Mouse (Mus musculus): Measurements from ENCODE around the gene Large2. TPM values are rescaled to one million over a fixed set of nuclear protein-coding genes. Genes with fewer than 3 reads are reported as not detected.
A peak's percentile ranks its signal among the peaks of the same experiment; 100 is the strongest.

Large2 gene
- polyA plus RNA-seq, 1 experiment from 2014 or later = 17.1 TPM

DNA sequence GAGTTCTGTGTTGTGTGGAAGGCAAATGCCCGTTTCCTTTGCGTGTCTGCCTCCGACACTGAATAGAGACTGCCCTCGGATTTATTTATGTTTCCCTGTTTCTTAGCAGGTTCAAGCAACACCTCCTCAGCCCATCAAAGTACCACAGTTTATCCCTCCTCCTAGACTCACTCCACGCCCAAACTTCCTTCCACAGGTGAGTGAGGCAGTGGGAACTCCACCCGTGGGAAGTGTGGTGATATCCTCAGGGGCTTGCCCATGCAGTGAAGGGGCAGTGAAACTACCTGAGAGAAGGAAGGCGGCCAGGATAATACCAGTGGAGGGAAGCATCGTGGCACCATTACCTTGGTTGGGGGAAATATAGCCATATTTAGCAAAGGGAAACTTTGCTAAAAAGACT lies 46.5 kb downstream of the Large2 start:
- H3K4me3 ChIP-seq (ENCODE audit: low read depth, low read length) = no peak overlapping the region
- H3K4me1 ChIP-seq (ENCODE audit: insufficient read depth, low read depth, low read length) = no peaks in the 10 kb centered on the region
- peaks cover 6% of the 10 kb centered on the region; the same call in 1 of the 2 replicates for H3K36me3 ChIP-seq (ENCODE audit: insufficient read depth, low read length)
- H3K4me2 ChIP-seq (replicated peaks; ENCODE audit: low read depth, low read length) = no peak overlapping the region
- no peak for DNase-seq (ENCODE audit: low spot score)
- TF ChIP-seq EP300 (IDR thresholded peaks at IDR 0.05) = no peak
- TF ChIP-seq CTCF (IDR thresholded peaks at IDR 0.05) = no peak
- ATAC-seq = no peak
- no peak overlapping the region for H3K9ac ChIP-seq (replicated peaks; ENCODE audit: low read depth)
- 88% methylated on average over 8 of the region's 8 CpGs for WGBS
- H3K9me3 ChIP-seq (ENCODE audit: low read length) = no peaks in the 10 kb centered on the region
- H3K27me3 ChIP-seq (replicated peaks; ENCODE audit: insufficient read depth, low read length) = no peaks in the 10 kb centered on the region
- no peak overlapping the region for H3K27ac ChIP-seq (ENCODE audit: low read length)

DNA sequence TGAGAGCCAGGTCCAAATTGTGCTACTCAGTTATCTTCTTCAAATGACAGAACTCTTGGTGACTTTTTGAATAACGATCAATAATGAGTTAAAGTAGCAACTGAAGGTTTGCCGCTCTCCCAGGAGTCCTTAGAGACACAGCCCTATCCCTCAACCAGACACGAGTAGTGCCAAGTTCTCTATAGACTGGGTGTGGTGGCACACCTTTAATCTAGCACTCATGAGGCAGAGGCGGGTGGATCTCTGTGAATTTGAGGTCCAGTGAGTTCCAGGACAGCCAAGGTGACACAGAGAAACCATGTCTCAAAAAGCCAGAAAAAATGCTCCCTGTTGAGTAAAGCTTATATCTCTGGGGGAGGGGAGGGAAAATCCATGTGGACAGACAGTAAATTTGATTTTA lies 47.1 kb downstream of the Large2 start:
- Histone ChIP-seq H3K9me3 (ENCODE audit: low read length) (no peaks in the 10 kb centered on the region), H3K4me3 (ENCODE audit: low read depth, low read length) (no peak overlapping the region), H3K4me1 (ENCODE audit: insufficient read depth, low read depth, low read length) (no peaks in the 10 kb centered on the region), H3K27ac (ENCODE audit: low read length) (no peak overlapping the region), H3K27me3 (replicated peaks; ENCODE audit: insufficient read depth, low read length) (no peaks in the 10 kb centered on the region), H3K36me3 (ENCODE audit: insufficient read depth, low read length) (peaks cover 9% of the 10 kb centered on the region; the same call in 1 of the 2 replicates), H3K9ac (replicated peaks; ENCODE audit: low read depth) (no peak overlapping the region), H3K4me2 (replicated peaks; ENCODE audit: low read depth, low read length) (no peak overlapping the region)
- ATAC-seq (no peak), DNase-seq (ENCODE audit: low spot score) (no peak)
- TF ChIP-seq CTCF (IDR thresholded peaks at IDR 0.05) = no peak
- TF ChIP-seq EP300 (IDR thresholded peaks at IDR 0.05) = no peak
- 88% methylated on average over 4 of the region's 4 CpGs for WGBS

DNA sequence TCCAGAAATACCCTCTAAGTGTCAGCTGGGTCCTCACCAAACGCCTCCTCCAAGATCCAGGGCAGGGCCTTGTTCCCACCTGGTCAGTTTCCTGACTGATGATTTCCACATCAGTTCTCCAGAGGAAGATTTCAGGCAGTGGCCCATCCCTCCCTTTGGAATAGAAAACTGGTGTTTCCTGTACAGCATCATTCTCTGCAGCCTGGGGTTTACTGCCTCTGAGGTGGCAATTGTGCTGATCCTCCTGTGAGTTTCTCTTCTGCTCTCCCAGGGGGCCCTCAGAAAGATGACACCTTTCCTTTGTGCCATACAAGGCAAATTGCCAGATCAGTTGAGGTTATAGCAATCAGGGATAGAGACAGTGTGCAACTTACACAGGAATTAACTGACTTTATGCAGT lies 48.4 kb downstream of the Large2 start:
- Histone ChIP-seq H3K27ac (ENCODE audit: low read length) (no peak overlapping the region), H3K36me3 (ENCODE audit: insufficient read depth, low read length) (peaks cover 18% of the 10 kb centered on the region; the same call in 1 of the 2 replicates), H3K4me3 (ENCODE audit: low read depth, low read length) (no peak overlapping the region), H3K4me2 (replicated peaks; ENCODE audit: low read depth, low read length) (no peak overlapping the region), H3K9ac (replicated peaks; ENCODE audit: low read depth) (no peak overlapping the region), H3K4me1 (ENCODE audit: insufficient read depth, low read depth, low read length) (no peaks in the 10 kb centered on the region), H3K9me3 (ENCODE audit: low read length) (no peaks in the 10 kb centered on the region), H3K27me3 (replicated peaks; ENCODE audit: insufficient read depth, low read length) (no peaks in the 10 kb centered on the region)
- TF ChIP-seq CTCF (IDR thresholded peaks at IDR 0.05) (no peak), EP300 (IDR thresholded peaks at IDR 0.05) (no peak)
- DNase-seq (ENCODE audit: low spot score) (no peak), ATAC-seq (no peak)
- WGBS = 89% methylated on average over 1 of the region's 1 CpGs

DNA sequence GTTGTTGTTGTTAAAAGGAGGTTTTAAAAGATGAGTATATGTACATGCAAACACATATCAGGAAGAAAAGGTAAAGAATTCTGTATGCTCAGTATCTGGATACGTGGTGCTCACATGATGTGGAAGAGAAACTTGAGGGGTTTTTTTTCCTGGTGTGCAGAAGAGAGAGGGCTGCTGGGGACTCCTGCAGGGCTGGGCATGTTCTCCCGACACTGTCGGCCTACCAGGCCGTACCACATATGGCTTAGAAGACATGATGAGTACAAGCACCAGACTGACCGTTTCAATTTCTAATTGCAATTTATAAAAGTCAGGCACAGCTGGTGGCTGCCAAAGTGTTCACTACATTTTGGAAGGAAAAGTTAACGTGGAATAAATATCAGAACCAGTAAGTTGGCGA lies 49.0 kb downstream of the Large2 start:
- WGBS = 87% methylated on average over 7 of the region's 7 CpGs
- H3K9me3 ChIP-seq (ENCODE audit: low read length) = no peaks in the 10 kb centered on the region

DNA sequence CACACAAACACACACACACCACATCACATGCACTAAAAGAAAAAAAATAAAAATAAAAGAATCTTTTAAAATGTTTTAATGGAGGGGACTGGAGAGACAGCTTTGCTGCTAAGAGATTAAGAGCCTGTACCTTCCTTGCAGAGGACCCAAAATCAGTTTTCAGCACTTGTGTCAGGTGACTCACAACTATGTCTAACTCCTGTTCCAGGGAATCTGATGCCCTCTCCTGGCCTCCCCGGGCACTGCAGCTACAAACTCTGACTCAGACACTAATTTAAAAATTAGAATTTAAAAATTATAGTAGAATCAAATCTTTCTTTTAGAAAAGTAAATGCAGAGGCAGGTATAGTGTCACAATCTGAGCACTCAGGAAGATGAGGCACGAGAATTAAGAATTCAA lies 52.0 kb downstream of the Large2 start:
- Histone ChIP-seq H3K9ac (replicated peaks; ENCODE audit: low read depth) (no peak overlapping the region), H3K9me3 (ENCODE audit: low read length) (no peaks in the 10 kb centered on the region), H3K4me2 (replicated peaks; ENCODE audit: low read depth, low read length) (no peak overlapping the region), H3K27ac (ENCODE audit: low read length) (no peak overlapping the region), H3K36me3 (ENCODE audit: insufficient read depth, low read length) (peaks cover 14% of the 10 kb centered on the region; the same call in 1 of the 2 replicates), H3K4me3 (ENCODE audit: low read depth, low read length) (no peak overlapping the region), H3K4me1 (ENCODE audit: insufficient read depth, low read depth, low read length) (no peaks in the 10 kb centered on the region), H3K27me3 (replicated peaks; ENCODE audit: insufficient read depth, low read length) (no peaks in the 10 kb centered on the region)
- 87% methylated on average over 2 of the region's 2 CpGs for WGBS
- TF ChIP-seq CTCF (IDR thresholded peaks at IDR 0.05) = peak; percentile 57
- no peak for TF ChIP-seq EP300 (IDR thresholded peaks at IDR 0.05)
- DNase-seq (ENCODE audit: low spot score) (peak; percentile 24), ATAC-seq (no peak)

More for the DNA sequence above, 49.0 kb downstream of the Large2 start:
- no peak overlapping the region for H3K9ac ChIP-seq (replicated peaks; ENCODE audit: low read depth)
- no peak overlapping the region for H3K4me2 ChIP-seq (replicated peaks; ENCODE audit: low read depth, low read length)
- H3K27me3 ChIP-seq (replicated peaks; ENCODE audit: insufficient read depth, low read length) = no peaks in the 10 kb centered on the region
- no peak overlapping the region for H3K4me3 ChIP-seq (ENCODE audit: low read depth, low read length)
- DNase-seq (ENCODE audit: low spot score) = no peak
- no peak for ATAC-seq
- H3K36me3 ChIP-seq (ENCODE audit: insufficient read depth, low read length) = peaks cover 18% of the 10 kb centered on the region; the same call in 1 of the 2 replicates
- no peak overlapping the region for H3K27ac ChIP-seq (ENCODE audit: low read length)
- TF ChIP-seq EP300 (IDR thresholded peaks at IDR 0.05) (no peak), CTCF (IDR thresholded peaks at IDR 0.05) (no peak)
- no peaks in the 10 kb centered on the region for H3K4me1 ChIP-seq (ENCODE audit: insufficient read depth, low read depth, low read length)

DNA sequence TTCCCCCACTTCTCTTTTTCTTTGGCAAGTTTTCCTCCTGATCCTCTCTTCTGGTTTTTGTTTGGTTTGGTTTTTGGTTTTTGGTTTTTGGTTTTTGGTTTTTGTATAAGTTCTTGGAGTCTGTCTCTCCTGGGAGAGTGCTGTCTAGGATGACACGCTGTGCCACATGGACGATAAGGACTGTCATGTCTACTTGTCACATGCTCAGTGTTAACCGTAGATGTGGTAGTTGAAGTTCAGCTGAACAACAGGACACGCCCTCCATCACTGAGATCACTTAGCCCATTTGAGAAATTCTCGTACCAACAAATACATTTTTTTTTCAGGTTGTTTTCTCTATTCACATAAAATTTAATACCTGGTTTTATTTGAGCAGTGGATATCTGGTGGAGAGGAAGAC lies 57.4 kb downstream of the Large2 start:
- H3K9ac ChIP-seq (replicated peaks; ENCODE audit: low read depth) = no peak overlapping the region
- 82% methylated on average over 5 of the region's 5 CpGs for WGBS
- no peaks in the 10 kb centered on the region for H3K27me3 ChIP-seq (replicated peaks; ENCODE audit: insufficient read depth, low read length)
- H3K9me3 ChIP-seq (ENCODE audit: low read length) = no peaks in the 10 kb centered on the region
- peaks cover 7% of the 10 kb centered on the region; the same call in 1 of the 2 replicates for H3K36me3 ChIP-seq (ENCODE audit: insufficient read depth, low read length)
- TF ChIP-seq CTCF (IDR thresholded peaks at IDR 0.05) = no peak
- TF ChIP-seq EP300 (IDR thresholded peaks at IDR 0.05) = no peak
- H3K4me1 ChIP-seq (ENCODE audit: insufficient read depth, low read depth, low read length) = no peaks in the 10 kb centered on the region
- ATAC-seq (no peak), DNase-seq (ENCODE audit: low spot score) (no peak)
- no peak overlapping the region for H3K4me2 ChIP-seq (replicated peaks; ENCODE audit: low read depth, low read length)
- H3K4me3 ChIP-seq (ENCODE audit: low read depth, low read length) = no peak overlapping the region
- no peak overlapping the region for H3K27ac ChIP-seq (ENCODE audit: low read length)

DNA sequence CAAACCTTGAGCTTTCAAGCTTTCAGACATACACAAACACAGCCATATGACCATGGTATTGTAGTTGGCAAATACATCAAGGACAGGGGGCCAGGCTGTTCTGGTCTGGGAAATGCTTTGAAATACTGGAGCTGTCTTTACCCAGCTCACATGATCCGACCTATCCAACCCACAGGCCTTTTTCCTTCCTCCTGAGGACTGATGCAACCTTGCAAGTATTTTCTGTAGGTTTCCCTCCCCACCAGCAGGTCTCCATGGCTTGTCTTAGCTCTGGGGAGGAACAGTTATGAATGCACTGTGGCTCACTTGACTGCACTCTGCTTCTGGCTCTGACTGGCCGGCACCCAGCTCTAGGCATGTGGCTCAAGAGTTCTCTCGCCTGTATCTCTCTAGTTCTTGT lies 58.0 kb downstream of the Large2 start:
- DNase-seq (ENCODE audit: low spot score) (no peak), ATAC-seq (no peak)
- Histone ChIP-seq H3K36me3 (ENCODE audit: insufficient read depth, low read length) (0 out of 2 replicates have a peak, but pooled peaks cover 2% of the 10 kb centered on the region), H3K27ac (ENCODE audit: low read length) (no peak overlapping the region), H3K4me1 (ENCODE audit: insufficient read depth, low read depth, low read length) (no peaks in the 10 kb centered on the region), H3K9ac (replicated peaks; ENCODE audit: low read depth) (no peak overlapping the region), H3K27me3 (replicated peaks; ENCODE audit: insufficient read depth, low read length) (no peaks in the 10 kb centered on the region), H3K4me3 (ENCODE audit: low read depth, low read length) (no peak overlapping the region), H3K4me2 (replicated peaks; ENCODE audit: low read depth, low read length) (no peak overlapping the region), H3K9me3 (ENCODE audit: low read length) (no peaks in the 10 kb centered on the region)
- TF ChIP-seq EP300 (IDR thresholded peaks at IDR 0.05) = no peak
- TF ChIP-seq CTCF (IDR thresholded peaks at IDR 0.05) = no peak
- 59% methylated on average over 3 of the region's 3 CpGs for WGBS

Small RNAs within 50 kb of the gene (microRNA-seq; reads per million reads assigned to microRNA genes)
- gene Mir7000 = not detected

Other genes starting within 250 kb of the Large2 start
- 28.3 and 30.8 TPM in 2 replicates for gene Pex16, start 193 bp downstream of the Large2 start, polyA plus RNA-seq (2015; fragmentation: Nextera tagmentation; extraction: Ambion mirVana)
- 2.3 TPM in 2 replicates for gene 1700029I15Rik, start 7.7 kb upstream of the Large2 start, polyA plus RNA-seq (2015; fragmentation: Nextera tagmentation; extraction: Ambion mirVana)
- gene Mapk8ip1, start 26.4 kb upstream of the Large2 start, polyA plus RNA-seq (2015; fragmentation: Nextera tagmentation; extraction: Ambion mirVana) = 7.8 and 9.7 TPM in 2 replicates
- 36.3 and 36.6 TPM in 2 replicates for gene Cry2, start 59.2 kb upstream of the Large2 start, polyA plus RNA-seq (2015; fragmentation: Nextera tagmentation; extraction: Ambion mirVana)
- 12.9 and 13.1 TPM in 2 replicates for gene Slc35c1, start 85.7 kb upstream of the Large2 start, polyA plus RNA-seq (2015; fragmentation: Nextera tagmentation; extraction: Ambion mirVana)
- 5.2 TPM in 2 replicates for gene Chst1, start 224.8 kb upstream of the Large2 start, polyA plus RNA-seq (2015; fragmentation: Nextera tagmentation; extraction: Ambion mirVana)

Data from lung, postnatal 0 days (tissue).